Mouse (Mus musculus) heart, embryonic 14.5 days (tissue): ENCODE measurements around the gene Uso1. TPM values are rescaled to one million over a fixed set of nuclear protein-coding genes. Genes with fewer than 3 reads are reported as not detected.

Experiments used
- ATAC-seq: fragments of 200-750 bp; cut with Nextera tagmentation; 2 replicates; pipeline ENCODE4 v1.8.0; 2017; ENCODE audit warnings: low read depth, moderate TSS enrichment; ENCODE audit not compliant: insufficient number of reproducible peaks, insufficient read depth, low FRiP score
- H3K27ac ChIP-seq, 2 experiments: fragments of 200-500 bp in 1 of 2; fragments of 300-500 bp in 1 of 2; sonication (generic) in 1 of 2; replicated peaks in 1 of 2; 2 replicates each; pipeline ENCODE4 v1.5.1; 2012 to 2014; ENCODE audit warnings: low read depth in 2 of 2, low read length in 2 of 2, control low read depth in 1 of 2, mild to moderate bottlenecking in 1 of 2, mixed read lengths in 1 of 2; ENCODE audit not compliant: control insufficient read depth in 1 of 2, insufficient read depth in 1 of 2
- H3K27me3 ChIP-seq: fragments of 300-500 bp; sonication (generic); 2 replicates; pipeline ENCODE4 v1.6.1; 2014; ENCODE audit warnings: mild to moderate bottlenecking, low read length, control low read depth; ENCODE audit not compliant: control insufficient read depth, insufficient read depth
- H3K36me3 ChIP-seq: fragments of 300-500 bp; sonication (generic); 2 replicates; pipeline ENCODE4 v1.6.1; 2014; ENCODE audit warnings: mild to moderate bottlenecking, control low read depth, low read length, mixed read lengths; ENCODE audit not compliant: control insufficient read depth, insufficient read depth
- H3K4me1 ChIP-seq, 2 experiments: fragments of 200-500 bp in 1 of 2; fragments of 300-500 bp in 1 of 2; sonication (generic) in 1 of 2; 2 replicates each; pipeline ENCODE4 v1.6.1; 2012 to 2014; ENCODE audit warnings: low read length in 2 of 2, control low read depth in 1 of 2, mixed read lengths in 1 of 2; ENCODE audit not compliant: control insufficient read depth in 2 of 2, insufficient read depth in 2 of 2
- H3K4me2 ChIP-seq: fragments of 300-500 bp; sonication (generic); 2 replicates; pipeline ENCODE4 v1.6.1; 2014; ENCODE audit warnings: mild to moderate bottlenecking, low read length
- H3K4me3 ChIP-seq, 2 experiments: fragments of 200-500 bp in 1 of 2; fragments of 300-500 bp in 1 of 2; sonication (generic) in 1 of 2; 2 replicates each; pipeline ENCODE4 v1.5.1; 2012 to 2014; ENCODE audit warnings: low read length in 2 of 2, mild to moderate bottlenecking in 2 of 2, control low read depth in 1 of 2, low read depth in 1 of 2, moderate library complexity in 1 of 2; ENCODE audit not compliant: control insufficient read depth in 1 of 2, insufficient read depth in 1 of 2
- H3K9ac ChIP-seq: fragments of 300-500 bp; sonication (generic); 2 replicates; pipeline ENCODE4 v1.6.1; 2014; ENCODE audit warnings: mild to moderate bottlenecking, low read length
- H3K9me3 ChIP-seq: fragments of 300-500 bp; sonication (generic); 2 replicates; pipeline ENCODE4 v1.6.1; 2016; ENCODE audit warnings: low read length, control low read depth; ENCODE audit not compliant: control insufficient read depth
- WGBS: fragments of 180-500 bp; shearing (Covaris S2); extraction: QIAGEN DNeasy Blood & Tissue Kit; methylation state at CpG from one replicate; pipeline ENCODE4 v1.1.7; 2014; 5-methylcytosine and 5-hydroxymethylcytosine counted together
- polyA plus RNA-seq: library from polyadenylated mRNA; unstranded; fragments of >200 nt; fragmentation: Nextera tagmentation; extraction: Ambion mirVana; gene quantifications from 2 replicates; pipeline ENCODE4 v1.2.1, GENCODE M21; 2014

Uso1 gene
- polyA plus RNA-seq, 1 experiment from 2014 or later, result 22.9 TPM

GRCm38 (mm10) chr5:92244900-92245299 is 107.2 kb downstream of the Uso1 start:
- WGBS, result 90% methylated on average over 2 of the region's 2 CpGs
- Histone ChIP-seq H3K4me1 (peaks cover 0 to under 1% of the 10 kb centered on the region in 2 experiments; a peak in 1 of 4 replicates), H3K27ac (no peak overlapping the region), H3K9me3 (no peaks in the 10 kb centered on the region), H3K27me3 (no peaks in the 10 kb centered on the region), H3K9ac (no peak overlapping the region), H3K36me3 (no peaks in the 10 kb centered on the region), H3K4me2 (no peak overlapping the region), H3K4me3 (no peak overlapping the region)
- ATAC-seq, result no peak

- no peak overlapping the region for H3K27ac ChIP-seq
- WGBS, result 79% methylated on average over 9 of the region's 9 CpGs
- H3K4me2 ChIP-seq, result no peak overlapping the region
- no peak overlapping the region for H3K4me3 ChIP-seq
- H3K36me3 ChIP-seq, result no peaks in the 10 kb centered on the region
- H3K9me3 ChIP-seq, result no peaks in the 10 kb centered on the region
- H3K27me3 ChIP-seq, result no peaks in the 10 kb centered on the region
- no peak for ATAC-seq
- H3K9ac ChIP-seq, result no peak overlapping the region
- no peaks in the 10 kb centered on the region for H3K4me1 ChIP-seq
Measured at GRCm38 (mm10) chr5:92245483-92245882, 107.7 kb downstream of the Uso1 start.

- H3K4me2 ChIP-seq, result no peak overlapping the region
- no peak for ATAC-seq
- H3K9ac ChIP-seq, result no peak overlapping the region
- no peaks in the 10 kb centered on the region; a peak in 1 of 4 replicates for H3K4me1 ChIP-seq
- no peak overlapping the region for H3K27ac ChIP-seq
- no peaks in the 10 kb centered on the region for H3K9me3 ChIP-seq
- no peaks in the 10 kb centered on the region for H3K27me3 ChIP-seq
- WGBS, result 76% methylated on average over 11 of the region's 11 CpGs
- H3K36me3 ChIP-seq, result no peaks in the 10 kb centered on the region
- no peak overlapping the region for H3K4me3 ChIP-seq
Measured at GRCm38 (mm10) chr5:92248614-92249013, 110.9 kb downstream of the Uso1 start.

GRCm38 (mm10) chr5:92252031-92252430 is 114.3 kb downstream of the Uso1 start:
- Histone ChIP-seq H3K4me1 (no peaks in the 10 kb centered on the region; a peak in 1 of 4 replicates), H3K36me3 (no peaks in the 10 kb centered on the region), H3K27ac (no peak overlapping the region), H3K27me3 (no peaks in the 10 kb centered on the region), H3K4me3 (no peak overlapping the region), H3K9ac (no peak overlapping the region), H3K9me3 (no peaks in the 10 kb centered on the region), H3K4me2 (no peak overlapping the region)
- WGBS, result 86% methylated on average over 6 of the region's 6 CpGs
- no peak for ATAC-seq

Other genes starting within 250 kb of the Uso1 start
- gene Rchy1, start 174.9 kb upstream of the Uso1 start, polyA plus RNA-seq, result 49.8 and 52.8 TPM in 2 replicates
- gene Odaph, start 150.5 kb upstream of the Uso1 start, polyA plus RNA-seq, result not detected in 2 replicates
- gene Cdkl2, start 94.1 kb upstream of the Uso1 start, polyA plus RNA-seq, result 1.1 and 1.5 TPM in 2 replicates
- gene G3bp2, start 54.2 kb upstream of the Uso1 start, polyA plus RNA-seq, result 141 and 151 TPM in 2 replicates
- not detected in 2 replicates for gene U90926, start 77.5 kb downstream of the Uso1 start, polyA plus RNA-seq
- gene Ppef2, start 118.3 kb downstream of the Uso1 start, polyA plus RNA-seq, result not detected in 2 replicates
- 6.0 and 6.3 TPM in 2 replicates for gene Naaa, start 140.2 kb downstream of the Uso1 start, polyA plus RNA-seq
- gene Sdad1, start 172.5 kb downstream of the Uso1 start, polyA plus RNA-seq, result 23.4 and 25.8 TPM in 2 replicates
- not detected in 2 replicates for gene Cxcl9, start 190.1 kb downstream of the Uso1 start, polyA plus RNA-seq
- 59.2 and 60.2 TPM in 2 replicates for gene Art3, start 193.9 kb downstream of the Uso1 start, polyA plus RNA-seq
- 0.74 and 1.2 TPM in 2 replicates for gene Cxcl10, start 211.0 kb downstream of the Uso1 start, polyA plus RNA-seq